Mouse (Mus musculus) liver, embryonic 11.5 days (tissue): Measurements from ENCODE around the gene Creld1. TPM values are rescaled to one million over a fixed set of nuclear protein-coding genes. Genes with fewer than 3 reads are reported as not detected.

Experiments used
- ATAC-seq: fragments of 200-750 bp; cut with Nextera tagmentation; replicated peaks from 2 replicates; pipeline ENCODE4 v1.8.0; 2017; ENCODE audit warnings: moderate number of reproducible peaks, mild to moderate bottlenecking, moderate TSS enrichment, moderate library complexity; ENCODE audit not compliant: low FRiP score
- DNase-seq: peaks from one replicate; pipeline ENCODE4 v3.0.0-alpha.2; 2017; ENCODE audit warnings: low spot score
- H3K27ac ChIP-seq: fragments of 300-500 bp; sonication (generic); 2 replicates; pipeline ENCODE4 v1.5.1; 2014; ENCODE audit warnings: mild to moderate bottlenecking, low read depth, low read length, control low read depth
- H3K27me3 ChIP-seq: fragments of 300-500 bp; sonication (generic); replicated peaks from 2 replicates; pipeline ENCODE4 v1.6.1; 2014; ENCODE audit warnings: low read length, mixed read lengths; ENCODE audit not compliant: control insufficient read depth, insufficient read depth
- H3K36me3 ChIP-seq: fragments of 300-500 bp; sonication (generic); 2 replicates; pipeline ENCODE4 v1.6.1; 2014; ENCODE audit warnings: mild to moderate bottlenecking, low read length, moderate library complexity, mixed read lengths; ENCODE audit not compliant: control insufficient read depth, insufficient read depth
- H3K4me1 ChIP-seq: fragments of 300-500 bp; sonication (generic); replicated peaks from 2 replicates; pipeline ENCODE4 v1.6.1; 2014; ENCODE audit warnings: low read length, mixed read lengths; ENCODE audit not compliant: control insufficient read depth, insufficient read depth
- H3K4me2 ChIP-seq: fragments of 300-500 bp; sonication (generic); 2 replicates; pipeline ENCODE4 v1.6.1; 2014; ENCODE audit warnings: mild to moderate bottlenecking, control low read depth, moderate library complexity
- H3K4me3 ChIP-seq: fragments of 300-500 bp; sonication (generic); 2 replicates; pipeline ENCODE4 v1.5.1; 2014; ENCODE audit warnings: low read depth, low read length, control low read depth
- H3K9ac ChIP-seq: fragments of 300-500 bp; sonication (generic); 2 replicates; pipeline ENCODE4 v1.6.1; 2014; ENCODE audit warnings: low read depth, low read length, control low read depth
- H3K9me3 ChIP-seq: fragments of 300-500 bp; sonication (generic); 2 replicates; pipeline ENCODE4 v1.6.1; 2016; ENCODE audit warnings: low read length, inconsistent platforms, mixed read lengths; ENCODE audit not compliant: control insufficient read depth
- WGBS: fragments of 180-500 bp; shearing (Covaris S2); extraction: QIAGEN DNeasy Blood & Tissue Kit; methylation state at CpG from one replicate; pipeline ENCODE4 v1.1.7; 2014; 5-methylcytosine and 5-hydroxymethylcytosine counted together
- polyA plus RNA-seq: library from polyadenylated mRNA; unstranded; fragments of >200 nt; fragmentation: Nextera tagmentation; extraction: Ambion mirVana; gene quantifications from 2 replicates; pipeline ENCODE4 v1.2.1, GENCODE M21; 2014

Creld1 gene
- polyA plus RNA-seq, 1 experiment from 2014 or later = 18.5 TPM

DNA sequence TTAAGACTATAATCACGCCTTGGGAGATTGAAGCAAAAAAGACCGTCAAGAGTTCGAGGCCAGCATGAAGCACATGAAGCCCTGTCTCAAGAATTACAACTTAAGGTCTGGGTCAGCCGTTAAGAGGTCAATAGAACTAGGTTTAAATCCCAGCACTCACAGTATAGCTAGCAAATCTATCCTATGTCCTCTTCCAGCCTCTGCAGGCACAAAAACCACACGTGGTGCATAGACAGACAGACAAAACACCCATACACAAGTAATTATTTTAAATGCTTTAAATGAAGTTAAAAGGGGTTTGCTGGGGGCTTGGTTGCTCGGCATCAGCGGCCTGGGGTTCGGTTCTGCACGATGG is 41.0 kb upstream of the Creld1 start:
- DNase-seq (no peak), ATAC-seq (peak; percentile 29; the same call in 1 of the 2 replicates)
- Histone ChIP-seq H3K9me3 (no peaks in the 10 kb centered on the region), H3K27me3 (no peaks in the 10 kb centered on the region), H3K4me1 (peaks cover 10% of the 10 kb centered on the region), H3K4me2 (peak overlapping the region; percentile 85), H3K36me3 (peaks cover 3% of the 10 kb centered on the region; the same call in 1 of the 2 replicates), H3K27ac (peak overlapping the region; percentile 51; the same call in 1 of the 2 replicates), H3K9ac (peak overlapping the region; percentile 91), H3K4me3 (peak overlapping the region; percentile 95)
- 39% methylated on average over 9 of the region's 9 CpGs for WGBS

DNA sequence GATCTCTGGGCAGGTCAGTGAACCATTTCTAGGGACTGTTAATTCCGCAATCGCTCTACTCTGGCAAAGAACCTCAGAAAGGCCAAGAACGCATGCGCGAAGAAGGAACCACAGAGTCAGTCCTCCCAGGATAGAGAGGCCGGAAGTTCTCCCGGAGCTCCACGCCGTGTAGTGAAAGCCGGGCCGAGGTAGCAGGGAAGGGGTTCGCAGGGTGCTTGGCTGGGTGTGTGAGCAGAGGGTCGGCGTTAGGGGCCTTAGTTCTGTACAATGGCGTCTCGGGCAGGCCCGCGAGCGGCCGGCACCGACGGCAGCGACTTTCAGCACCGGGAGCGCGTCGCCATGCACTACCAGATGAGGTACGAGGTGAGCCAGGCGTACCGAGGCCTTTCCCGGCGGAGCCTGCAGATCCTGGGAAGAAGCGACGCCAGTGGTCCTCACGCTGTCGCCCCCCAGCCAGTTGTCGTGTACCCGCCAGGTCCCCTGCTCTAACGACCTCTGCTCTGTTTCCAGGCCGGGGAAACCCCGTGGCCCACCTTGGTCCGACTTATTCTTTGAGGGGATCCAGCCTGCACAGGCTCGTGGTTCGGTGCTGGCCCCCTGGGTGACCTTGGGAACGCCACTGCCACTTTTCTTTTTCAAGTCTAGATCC is 40.5 kb upstream of the Creld1 start, which contains the start of gene Jagn1:
Jagn1 (plus strand) TSS at position 128 of the 649 bp plus-strand sequence.
- Histone ChIP-seq H3K9ac (peak within 1 kb of the TSS; percentile 91), H3K36me3 (peaks cover 8% of the 10 kb centered on the region), H3K27me3 (no peaks in the 10 kb centered on the region), H3K4me1 (peaks cover 10% of the 10 kb centered on the region), H3K4me2 (peak within 1 kb of the TSS; percentile 85), H3K27ac (peak within 1 kb of the TSS; percentile 51), H3K9me3 (no peaks in the 10 kb centered on the region), H3K4me3 (peak within 1 kb of the TSS; percentile 95)
- peak; percentile 88 for ATAC-seq
- peak; percentile 93 for DNase-seq
- WGBS = under 1% methylated on average over 45 of the region's 45 CpGs

DNA sequence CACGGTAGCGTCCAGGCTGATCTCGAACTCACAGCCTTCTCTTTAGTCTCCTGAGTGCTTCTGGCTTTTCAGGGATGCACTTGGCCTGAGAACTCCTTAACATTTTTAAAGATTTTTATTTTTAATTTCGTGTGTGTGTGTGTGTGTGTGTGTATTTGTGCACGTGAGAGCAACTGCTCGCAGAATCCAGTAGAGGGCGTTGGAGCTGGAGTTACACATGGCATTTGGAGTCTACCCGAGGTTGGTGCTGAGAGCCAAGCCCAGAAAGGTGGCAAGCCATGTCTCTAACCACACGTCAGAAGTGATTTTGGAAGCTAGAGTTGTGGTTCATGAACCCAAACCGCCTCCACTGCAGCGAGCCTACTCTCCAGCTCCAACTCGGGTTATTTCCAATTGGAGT is 40.0 kb upstream of the Creld1 start:
- DNase-seq (no peak), ATAC-seq (no peak)
- Histone ChIP-seq H3K36me3 (peaks cover 13% of the 10 kb centered on the region), H3K9me3 (no peaks in the 10 kb centered on the region), H3K4me1 (peaks cover 10% of the 10 kb centered on the region), H3K4me2 (peak overlapping the region; percentile 85), H3K9ac (peak overlapping the region; percentile 91), H3K4me3 (peak overlapping the region; percentile 95), H3K27me3 (no peaks in the 10 kb centered on the region), H3K27ac (peak overlapping the region; percentile 51)
- WGBS = 37% methylated on average over 12 of the region's 12 CpGs

DNA sequence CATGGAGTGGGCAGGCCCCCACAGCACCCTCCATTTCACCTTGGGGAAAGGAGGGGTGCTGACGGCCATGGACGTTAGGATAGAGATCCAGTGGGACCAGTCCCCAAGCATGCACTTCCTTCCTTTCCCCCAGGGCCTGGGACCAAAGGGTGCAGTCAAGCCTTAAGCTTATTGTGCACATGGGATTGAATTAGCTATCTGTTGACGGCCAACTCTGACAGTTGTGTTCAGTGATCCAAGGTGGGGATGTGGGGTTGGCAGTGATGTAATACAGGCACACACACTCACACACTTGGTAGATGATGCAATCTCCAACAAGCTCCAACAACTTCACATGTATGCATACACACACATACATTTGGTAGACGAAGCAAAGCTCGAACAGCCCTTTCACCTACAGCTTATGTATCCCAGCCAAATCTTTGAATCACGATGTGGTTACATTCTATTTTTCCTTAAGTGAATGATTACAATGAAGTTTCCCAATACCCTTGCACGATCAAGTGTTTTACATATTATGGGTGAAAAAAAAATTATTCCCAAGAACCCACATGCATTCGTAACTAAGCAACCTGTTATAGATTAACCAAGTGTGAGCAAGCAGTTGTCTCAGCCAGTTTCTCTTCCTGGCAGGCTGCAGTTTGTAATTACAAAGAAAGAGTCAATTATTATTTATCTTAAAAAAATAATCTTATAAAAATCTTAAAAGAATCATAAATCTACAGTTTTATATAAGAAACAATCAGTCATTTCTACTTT is 38.7 kb upstream of the Creld1 start:
- H3K27ac ChIP-seq = no peak overlapping the region
- H3K4me3 ChIP-seq = no peak overlapping the region
- ATAC-seq (no peak), DNase-seq (no peak)
- peaks cover 20% of the 10 kb centered on the region for H3K36me3 ChIP-seq
- no peak overlapping the region for H3K4me2 ChIP-seq
- 83% methylated on average over 7 of the region's 8 CpGs for WGBS
- H3K27me3 ChIP-seq = no peaks in the 10 kb centered on the region
- H3K4me1 ChIP-seq = peaks cover 10% of the 10 kb centered on the region
- no peak overlapping the region for H3K9ac ChIP-seq
- H3K9me3 ChIP-seq = no peaks in the 10 kb centered on the region

DNA sequence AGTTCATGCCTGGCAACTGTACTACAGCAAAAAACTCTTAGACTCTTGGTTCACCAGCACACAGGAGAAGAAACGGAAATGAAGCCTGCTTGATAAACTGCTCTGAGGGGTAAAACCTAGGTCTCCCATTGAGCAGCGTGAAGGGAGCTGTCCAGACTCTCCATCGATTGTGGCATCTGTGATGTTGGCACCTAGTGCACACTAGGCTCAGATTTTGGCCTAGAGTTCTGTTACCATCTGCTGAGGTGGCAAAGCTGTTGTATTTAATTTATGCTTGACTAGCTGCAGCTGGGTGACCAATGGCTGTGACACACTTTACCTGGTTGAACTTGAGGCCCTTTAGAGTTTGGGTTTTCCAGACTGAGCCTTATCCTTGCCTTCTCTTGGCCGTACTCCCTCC is 35.5 kb upstream of the Creld1 start:
- Histone ChIP-seq H3K36me3 (peaks cover 20% of the 10 kb centered on the region), H3K9ac (no peak overlapping the region), H3K4me2 (no peak overlapping the region), H3K27ac (no peak overlapping the region), H3K27me3 (no peaks in the 10 kb centered on the region), H3K4me3 (no peak overlapping the region), H3K9me3 (no peaks in the 10 kb centered on the region), H3K4me1 (peaks cover 6% of the 10 kb centered on the region; the same call in 1 of the 2 replicates)
- ATAC-seq = no peak
- no peak for DNase-seq
- WGBS = 94% methylated on average over 4 of the region's 4 CpGs

DNA sequence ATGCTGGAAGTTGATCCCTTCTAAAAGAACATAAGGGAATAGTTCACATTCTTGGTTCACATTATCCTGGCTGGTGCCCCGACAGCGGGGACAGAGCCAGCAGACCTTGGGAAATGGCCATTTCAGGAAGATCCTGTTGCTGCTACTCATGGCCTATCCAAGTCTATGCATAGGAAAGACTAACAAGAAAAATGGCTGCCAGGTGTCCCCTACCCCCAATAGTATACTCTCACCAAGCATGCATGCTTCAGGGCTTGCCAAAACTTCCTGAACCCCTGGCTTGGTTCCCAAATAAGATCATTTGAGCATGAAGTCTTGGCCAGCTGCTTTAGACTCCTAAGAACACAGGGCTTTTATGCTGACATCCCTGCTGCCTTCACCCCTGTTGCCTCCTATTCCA is 31.3 kb upstream of the Creld1 start:
- no peaks in the 10 kb centered on the region for H3K27me3 ChIP-seq
- no peak overlapping the region for H3K27ac ChIP-seq
- no peak overlapping the region for H3K9ac ChIP-seq
- no peak overlapping the region for H3K4me3 ChIP-seq
- H3K4me2 ChIP-seq = no peak overlapping the region
- no peaks in the 10 kb centered on the region for H3K4me1 ChIP-seq
- ATAC-seq (no peak), DNase-seq (no peak)
- peaks cover 19% of the 10 kb centered on the region for H3K36me3 ChIP-seq
- H3K9me3 ChIP-seq = no peaks in the 10 kb centered on the region
- WGBS = 76% methylated on average over 2 of the region's 2 CpGs

DNA sequence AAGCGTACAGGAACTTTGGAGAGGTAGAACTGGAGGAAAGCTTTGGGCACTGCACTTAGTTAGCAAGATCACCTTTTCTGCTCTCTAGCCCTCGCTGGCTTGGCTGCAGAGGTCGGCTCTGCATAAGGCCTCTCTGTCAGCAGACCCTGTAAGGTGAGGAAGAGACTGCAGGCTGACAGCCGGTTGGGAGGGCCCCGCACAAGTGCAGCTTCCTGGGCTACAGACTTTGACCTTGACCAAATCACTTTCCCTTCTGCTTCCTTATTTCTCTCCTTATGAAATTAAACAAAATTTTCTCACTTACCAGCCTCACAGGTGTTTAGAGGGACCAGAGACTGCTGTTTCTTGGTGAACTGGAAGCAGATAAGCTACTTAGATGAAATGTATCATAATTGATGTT is 28.1 kb upstream of the Creld1 start:
- 48% methylated on average over 5 of the region's 5 CpGs for WGBS
- ATAC-seq = no peak

DNA sequence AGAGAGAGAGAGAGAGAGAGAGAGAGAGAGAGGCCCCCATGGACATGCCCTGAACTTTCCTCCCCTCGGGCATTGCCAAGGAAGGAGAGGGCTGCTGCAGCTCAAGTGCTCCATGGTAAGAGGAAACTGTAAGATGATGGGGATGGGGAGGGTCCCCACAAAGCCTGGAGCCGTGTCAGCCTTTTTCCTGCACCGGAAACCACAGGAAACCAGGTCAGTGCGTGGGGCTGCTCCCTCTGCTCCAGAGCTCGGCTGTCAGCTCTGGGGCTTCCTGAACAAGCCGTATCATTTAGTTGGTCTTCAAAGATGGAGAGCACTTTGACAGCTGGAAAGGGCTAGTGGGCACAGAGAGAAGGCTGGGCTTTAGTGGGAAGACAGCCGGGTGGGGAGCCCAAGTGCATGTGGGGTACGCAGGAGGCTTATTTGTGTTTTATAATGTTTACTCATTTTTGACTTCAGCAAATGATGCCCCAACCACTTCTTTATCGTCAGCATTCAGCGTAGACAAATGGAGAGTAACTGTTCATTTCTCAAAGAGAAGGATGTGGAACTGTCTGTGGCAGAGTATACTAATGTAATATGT is 25.1 kb upstream of the Creld1 start, which contains the start of gene Il17re:
Il17re (plus strand) TSS at position 533 of the 583 bp plus-strand sequence.
- no peak within 1 kb of the TSS for H3K9ac ChIP-seq
- H3K27me3 ChIP-seq = no peaks in the 10 kb centered on the region

More for the DNA sequence above, 28.1 kb upstream of the Creld1 start:
- H3K4me3 ChIP-seq = no peak overlapping the region
- no peak overlapping the region for H3K4me2 ChIP-seq
- no peak overlapping the region for H3K27ac ChIP-seq
- H3K9ac ChIP-seq = no peak overlapping the region
- no peaks in the 10 kb centered on the region for H3K27me3 ChIP-seq
- no peaks in the 10 kb centered on the region for H3K9me3 ChIP-seq
- no peaks in the 10 kb centered on the region for H3K36me3 ChIP-seq
- no peak for DNase-seq
- 0 out of 2 replicates have a peak, but pooled peaks cover 2% of the 10 kb centered on the region for H3K4me1 ChIP-seq

More for the DNA sequence above, 25.1 kb upstream of the Creld1 start, which contains the start of gene Il17re:
- no peaks in the 10 kb centered on the region for H3K36me3 ChIP-seq
- H3K27ac ChIP-seq = no peak within 1 kb of the TSS
- no peak for DNase-seq
- H3K4me1 ChIP-seq = 0 out of 2 replicates have a peak, but pooled peaks cover 2% of the 10 kb centered on the region
- no peak within 1 kb of the TSS for H3K4me3 ChIP-seq
- no peak for ATAC-seq
- no peak within 1 kb of the TSS for H3K4me2 ChIP-seq
- H3K9me3 ChIP-seq = no peaks in the 10 kb centered on the region
- 31% methylated on average over 10 of the region's 10 CpGs for WGBS
